ENCODE assay signal across 8 mouse cellular contexts in genomic region chr1:136233892-136234594, GRCm38 (mm10). TPM values are rescaled to one million over a fixed set of nuclear protein-coding genes. Genes with fewer than 3 reads are reported as not detected.
DNase-seq lines count a peak whose midpoint lies in the region; ATAC-seq and TF ChIP-seq lines count a peak whose summit lies in the region.

Gene Inava (minus strand): TSS chr1:136234264.

- peaks cover 22% of the 10 kb centered on the region for H3K27me3 ChIP-seq in CH12.LX (replicated peaks)
- H3K27me3 ChIP-seq in lung, embryonic 16.5 days (ENCODE audit: control insufficient read depth, insufficient read depth, low read depth, low read length), result no peaks in the 10 kb centered on the region

- in situ Hi-C loops in CH12.LX (cut with MboI; ENCODE audit: low pct_ligation_motif_present, low pct_unique_long_range_greater_than_20kb, low sequenced_read_pairs), result no loop called here

- peak within 1 kb of the TSS; percentile 6; the same call in 1 of the 2 replicates for H3K9ac ChIP-seq in CH12.LX (ENCODE audit: insufficient read depth, low read depth)
- H3K9ac ChIP-seq in lung, embryonic 16.5 days (ENCODE audit: low read length), result peak within 1 kb of the TSS; percentile 70

- under 1% methylated on average over 50 of the region's 51 CpGs for WGBS in lung, embryonic 16.5 days

- H3K4me1 ChIP-seq in CH12.LX (ENCODE audit: control insufficient read depth in 1 of 2, insufficient read depth in 2 of 2), result peaks cover 6 to 18% of the 10 kb centered on the region in 2 experiments; a peak in 2 of 4 replicates
- peaks cover 22% of the 10 kb centered on the region for H3K4me1 ChIP-seq in lung, embryonic 16.5 days (replicated peaks; ENCODE audit: control insufficient read depth, insufficient read depth, low read length)

- peak; percentile 74 for ATAC-seq in lung, embryonic 16.5 days (ENCODE audit: low read depth)

- dilution Hi-C loops in CH12.LX (cut with MboI; ENCODE audit: extremely low pct_ligation_motif_present, extremely low pct_unique_long_range_greater_than_20kb, low sequenced_read_pairs), result no loop called here

- H3K4me2 ChIP-seq in CH12.LX (ENCODE audit: insufficient read depth, low read depth, poor library complexity, severe bottlenecking), result peak within 1 kb of the TSS; percentile 80
- H3K4me2 ChIP-seq in lung, embryonic 16.5 days (ENCODE audit: low read depth, low read length), result peak within 1 kb of the TSS; percentile 75

- no peak within 1 kb of the TSS for H3K27ac ChIP-seq in CH12.LX (ENCODE audit: insufficient read depth, low read depth)
- peak within 1 kb of the TSS; percentile 84 for H3K27ac ChIP-seq in lung, embryonic 16.5 days (ENCODE audit: low read length)

- no peak for TF ChIP-seq EP300 in CH12.LX (IDR thresholded peaks at IDR 0.05; ENCODE audit: low read length)

- H3K4me3 ChIP-seq in CH12.LX (replicated peaks in 1 of 3; ENCODE audit: low read depth in 2 of 3, low read length in 2 of 3, poor library complexity in 1 of 3), result peak within 1 kb of the TSS; percentile 32 to 63 (median 48)
- H3K4me3 ChIP-seq in lung, embryonic 16.5 days (ENCODE audit: low read length), result peak within 1 kb of the TSS; percentile 52

- intact Hi-C loops in gastrocnemius, postnatal 36 days (cut with DNase I), result no loop called here

- H3K79me2 ChIP-seq in CH12.LX (replicated peaks; ENCODE audit: control insufficient read depth, extremely low read depth, insufficient read depth, poor library complexity, severe bottlenecking), result no peaks in the 10 kb centered on the region

- no peaks in the 10 kb centered on the region for H3K36me3 ChIP-seq in CH12.LX (replicated peaks in 1 of 2; ENCODE audit: control insufficient read depth in 1 of 2, insufficient read depth in 1 of 2, low read length in 1 of 2)
- H3K36me3 ChIP-seq in lung, embryonic 16.5 days (ENCODE audit: control insufficient read depth, insufficient read depth, low read length), result no peaks in the 10 kb centered on the region

- peak; percentile 35; the same call in 1 of the 2 replicates for TF ChIP-seq POLR2A in CH12.LX (IDR thresholded peaks at IDR 0.05; ENCODE audit: low read depth, low read length)

- DNase-seq in 3134 (ENCODE audit: extremely low read depth, insufficient read length, low spot score) (peak; percentile 77), CH12.LX (ENCODE audit: extremely low read depth) (peak; percentile 11)
- DNase-seq in cerebellum, adult 8-10 months, result peak; percentile 28
- DNase-seq in frontal cortex, postnatal 36 days (ENCODE audit: low spot score in 2 of 2), result peak; percentile 28 to 29
- DNase-seq in kidney, postnatal 14 days, result peak; percentile 57
- peak; percentile 90 for DNase-seq in retina, postnatal 1 day
- no peak for DNase-seq in gastrocnemius, postnatal 36 days

- no peaks in the 10 kb centered on the region for H3K9me3 ChIP-seq in CH12.LX (replicated peaks; ENCODE audit: low read length)
- no peaks in the 10 kb centered on the region for H3K9me3 ChIP-seq in lung, embryonic 16.5 days (ENCODE audit: control insufficient read depth, low read length)

- no peak for TF ChIP-seq RAD21 in CH12.LX (IDR thresholded peaks at IDR 0.05; ENCODE audit: low read depth, low read length)

- TF ChIP-seq CTCF in CH12.LX (conservative IDR thresholded peaks at IDR 0.05 in 1 of 2, IDR thresholded peaks at IDR 0.05 in 1 of 2; ENCODE audit: low read depth in 2 of 2, low read length in 2 of 2), result no peak; a peak in 1 of 4 replicates

TF ChIP-seq in CH12.LX, 34 proteins besides CTCF, POLR2A, EP300 and RAD21:
- no peak for TF ChIP-seq USF2 (conservative IDR thresholded peaks at IDR 0.05; ENCODE audit: low read depth, low read length)
- no peak for TF ChIP-seq USF1 (IDR thresholded peaks at IDR 0.05; ENCODE audit: low read depth, low read length)
- TF ChIP-seq MYC (IDR thresholded peaks at IDR 0.05; ENCODE audit: low read depth, low read length), result no peak
- TF ChIP-seq JUND (conservative IDR thresholded peaks at IDR 0.05; ENCODE audit: low read depth, low read length), result no peak
- TF ChIP-seq ZKSCAN1 (IDR thresholded peaks at IDR 0.05; ENCODE audit: borderline replicate concordance, low read depth, low read length), result no peak
- TF ChIP-seq CHD2 (IDR thresholded peaks at IDR 0.05; ENCODE audit: low read length), result no peak
- peak; percentile 32; the same call in 1 of the 2 replicates for TF ChIP-seq IRF4 (IDR thresholded peaks at IDR 0.05; ENCODE audit: low read depth, low read length)
- no peak for TF ChIP-seq ZMIZ1 (IDR thresholded peaks at IDR 0.05; ENCODE audit: low read depth, low read length)
- no peak for TF ChIP-seq PAX5 (IDR thresholded peaks at IDR 0.05; ENCODE audit: low read length)
- peak; percentile 42 for TF ChIP-seq SMC3 (IDR thresholded peaks at IDR 0.05; ENCODE audit: low read depth, low read length)
- 0 out of 2 replicates have a peak, but pooled peaks have one; percentile 6 for TF ChIP-seq MEF2A (IDR thresholded peaks at IDR 0.05; ENCODE audit: borderline replicate concordance, low read depth, low read length)
- TF ChIP-seq MXI1 (IDR thresholded peaks at IDR 0.05; ENCODE audit: low read depth, low read length), result no peak
- no peak for TF ChIP-seq NRF1 (IDR thresholded peaks at IDR 0.05; ENCODE audit: low read depth, low read length)
- TF ChIP-seq ETS1 (conservative IDR thresholded peaks at IDR 0.05; ENCODE audit: low read depth, low read length), result no peak
- no peak for TF ChIP-seq E2F4 (IDR thresholded peaks at IDR 0.05; ENCODE audit: insufficient replicate concordance, low read depth, low read length)
- TF ChIP-seq CHD1 (IDR thresholded peaks at IDR 0.05; ENCODE audit: low read depth, low read length), result peak; percentile 97
- TF ChIP-seq HCFC1 (IDR thresholded peaks at IDR 0.05; ENCODE audit: low read depth, low read length), result peak; percentile 6; the same call in 1 of the 2 replicates
- TF ChIP-seq GABPA (IDR thresholded peaks at IDR 0.05; ENCODE audit: insufficient replicate concordance, low read depth, low read length), result no peak
- TF ChIP-seq KAT2A (IDR thresholded peaks at IDR 0.05; ENCODE audit: insufficient replicate concordance, low read length), result no peak
- no peak for TF ChIP-seq POLR2AphosphoS2 (IDR thresholded peaks at IDR 0.05; ENCODE audit: low read depth, low read length)
- TF ChIP-seq MAZ (IDR thresholded peaks at IDR 0.05; ENCODE audit: low read depth, low read length), result no peak
- no peak for TF ChIP-seq RCOR1 (conservative IDR thresholded peaks at IDR 0.05; ENCODE audit: low read depth, low read length)
- no peak for TF ChIP-seq JUN (IDR thresholded peaks at IDR 0.05; ENCODE audit: insufficient read depth, low read depth, low read length)
- TF ChIP-seq SIN3A (IDR thresholded peaks at IDR 0.05; ENCODE audit: low read length), result no peak
- no peak for TF ChIP-seq TCF12 (IDR thresholded peaks at IDR 0.05; ENCODE audit: low read depth, low read length)
- no peak for TF ChIP-seq TBP (conservative IDR thresholded peaks at IDR 0.05; ENCODE audit: low read depth, low read length)
- no peak for TF ChIP-seq ZC3H11A (IDR thresholded peaks at IDR 0.05; ENCODE audit: low read depth, low read length)
- TF ChIP-seq ELF1 (IDR thresholded peaks at IDR 0.05; ENCODE audit: low read depth, low read length), result no peak
- TF ChIP-seq NELFE (IDR thresholded peaks at IDR 0.05; ENCODE audit: low read depth, low read length), result no peak
- no peak for TF ChIP-seq ZNF384 (IDR thresholded peaks at IDR 0.05; ENCODE audit: low read depth, low read length)
- no peak for TF ChIP-seq MAX (IDR thresholded peaks at IDR 0.05; ENCODE audit: low read length)
- TF ChIP-seq BHLHE40 (IDR thresholded peaks at IDR 0.05; ENCODE audit: low read depth, low read length), result no peak
- peak; percentile 52; the same call in 1 of the 2 replicates for TF ChIP-seq UBTF (IDR thresholded peaks at IDR 0.05; ENCODE audit: low read depth, low read length)
- TF ChIP-seq MAFK (IDR thresholded peaks at IDR 0.05; ENCODE audit: insufficient replicate concordance, low read length), result no peak

RNA-seq across cellular contexts. Expression of gene Inava, which starts in this region (rescaled TPM):
- total RNA-seq in CH12.LX (2012; rRNA removed), result 0.34 and 0.42 TPM in 2 replicates
- total RNA-seq in CH12.LX (2014; rRNA removed), result not detected in 2 replicates
- polyA plus RNA-seq in CH12.LX (2012; ENCODE audit: insufficient read length, low read depth), result 0.11 and 0.34 TPM in 2 replicates
- polyA plus RNA-seq in lung, embryonic 16.5 days (2015; fragmentation: Nextera tagmentation; extraction: Ambion mirVana), result 15.2 and 15.3 TPM in 2 replicates
- total RNA-seq in gastrocnemius, postnatal 36 days (2021), result not detected

Comparison
In these comparisons a context has a peak if more than half of its experiments do, and no peak if none do; other contexts are left out.
1. RNA of gene Inava (polyA plus RNA-seq): 15.2 to 15.3 TPM in lung, embryonic 16.5 days; 0.11 to 0.34 TPM in CH12.LX; every median in the first group is over 10 times any median in the second.
2. Peak in DNase-seq, H3K4me3 ChIP-seq, H3K9ac ChIP-seq and H3K4me2 ChIP-seq in CH12.LX; RNA of the gene not detected or under 1 TPM.
3. DNase-seq: peak in 3134 (single experiment), cerebellum, adult 8-10 months (single experiment), frontal cortex, postnatal 36 days (2 of 2), kidney, postnatal 14 days (single experiment) and retina, postnatal 1 day (single experiment); none in gastrocnemius, postnatal 36 days (0 of 2).